Mouse (Mus musculus) CD4-positive helper T cell, adult 2 months (primary cell): ENCODE data around the gene Klf13.

ENCODE experiments used
- DNase-seq: peaks from one replicate; pipeline ENCODE4 v3.0.0-alpha.2; 2012; ENCODE audit warnings: low read depth, missing footprints, low spot score

Gene Klf13

DNA sequence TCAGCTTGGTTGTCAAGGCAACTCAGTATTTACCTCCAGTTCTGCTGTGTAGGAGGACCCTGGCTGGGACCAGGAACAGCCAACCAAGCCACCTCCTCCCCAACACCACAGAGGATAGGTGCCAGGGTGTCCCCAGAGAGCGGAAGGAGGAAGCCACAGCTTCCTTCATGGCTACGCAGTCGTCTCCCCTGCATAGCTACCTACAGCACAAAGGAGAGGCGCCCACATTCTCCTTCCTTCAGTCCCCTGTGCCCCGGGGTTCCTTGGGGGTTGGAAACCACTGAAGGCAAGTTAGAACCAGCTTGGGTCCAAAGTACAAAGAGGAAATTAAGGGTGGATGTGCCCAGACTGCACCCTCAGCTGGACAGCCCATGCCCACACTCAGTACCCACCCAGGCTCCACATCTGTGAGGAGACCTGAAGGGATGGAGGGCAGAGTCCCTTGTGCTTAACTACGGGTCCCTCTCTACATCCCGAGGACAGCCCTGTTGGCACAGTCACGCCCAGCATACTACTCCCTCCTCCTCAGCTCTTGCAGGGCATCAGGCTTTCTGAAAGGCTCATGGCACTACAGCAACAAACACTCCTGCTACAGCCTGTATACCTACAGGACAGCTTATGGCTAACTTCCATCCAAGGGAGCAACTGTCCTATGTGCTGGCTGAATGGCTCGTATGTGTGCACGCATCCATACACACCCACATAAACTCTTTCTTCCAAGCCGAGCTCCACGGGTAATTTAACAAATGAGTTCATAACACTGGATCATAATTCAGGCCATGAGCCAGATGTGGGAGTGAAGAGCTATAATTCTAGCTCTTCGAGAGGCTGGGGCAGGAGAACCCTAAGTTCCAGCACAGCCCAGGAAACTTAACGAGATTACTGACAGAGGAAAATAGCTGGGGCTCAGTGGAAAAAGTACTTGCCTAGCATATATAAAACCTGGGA lies 13.0 kb downstream of the Klf13 start:
- peak; percentile 87 for DNase-seq

DNA sequence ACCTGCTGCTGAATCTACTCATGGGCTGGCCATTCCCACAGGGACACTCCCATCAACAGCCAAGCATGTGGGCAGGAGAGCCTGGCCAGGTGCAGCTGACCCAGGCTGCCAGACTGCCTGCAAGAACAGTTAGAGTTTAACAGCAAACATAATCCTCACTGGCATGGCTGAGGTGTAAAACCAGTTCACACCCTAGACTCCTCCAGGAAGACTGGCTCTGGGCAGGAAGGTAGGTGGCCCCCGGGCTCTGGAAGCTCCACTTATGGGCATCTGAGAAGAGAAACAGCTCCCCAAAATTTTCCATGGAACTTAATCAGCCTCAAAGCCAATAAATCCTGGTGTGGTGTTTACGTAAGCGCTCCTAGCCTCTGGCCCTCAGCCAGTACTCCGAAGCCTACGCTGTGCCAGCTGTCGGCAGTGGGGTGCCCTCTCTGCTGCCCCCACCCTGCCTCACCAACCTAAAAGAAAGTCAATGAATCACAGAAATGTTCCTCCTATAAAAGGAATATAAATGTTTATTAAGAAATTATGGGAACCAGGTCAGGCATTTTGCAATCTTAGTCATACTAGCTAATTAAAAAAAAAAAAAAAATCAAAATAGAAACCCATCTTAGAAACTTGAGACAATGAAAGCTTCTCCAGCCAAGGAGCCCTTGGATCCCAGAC lies 13.8 kb downstream of the Klf13 start:
- no peak for DNase-seq

DNA sequence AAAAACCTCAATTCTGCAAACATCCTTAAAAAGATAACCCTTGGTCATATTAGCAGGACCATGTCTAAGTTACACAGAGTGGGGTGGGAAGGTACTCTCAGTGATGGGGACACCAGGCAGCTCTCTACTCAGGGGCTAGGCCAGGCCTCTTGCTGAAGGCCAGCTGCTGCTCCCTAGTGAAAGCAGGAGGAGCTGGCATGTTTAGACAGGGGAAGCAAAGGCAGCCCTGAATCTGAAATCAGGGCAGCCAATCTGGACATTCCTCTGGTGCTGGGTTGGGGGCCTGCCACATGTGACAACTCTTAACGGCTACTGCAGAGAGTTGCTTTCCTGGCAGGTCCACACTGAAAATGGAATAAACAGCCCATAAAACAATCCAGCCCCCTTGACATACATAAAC lies 14.6 kb downstream of the Klf13 start:
- no peak for DNase-seq

GRCm38 (mm10) chr7:63922975-63923374 lies 15.7 kb downstream of the Klf13 start:
- no peak for DNase-seq

GRCm38 (mm10) chr7:63922571-63922970 lies 16.1 kb downstream of the Klf13 start:
- no peak for DNase-seq

DNA sequence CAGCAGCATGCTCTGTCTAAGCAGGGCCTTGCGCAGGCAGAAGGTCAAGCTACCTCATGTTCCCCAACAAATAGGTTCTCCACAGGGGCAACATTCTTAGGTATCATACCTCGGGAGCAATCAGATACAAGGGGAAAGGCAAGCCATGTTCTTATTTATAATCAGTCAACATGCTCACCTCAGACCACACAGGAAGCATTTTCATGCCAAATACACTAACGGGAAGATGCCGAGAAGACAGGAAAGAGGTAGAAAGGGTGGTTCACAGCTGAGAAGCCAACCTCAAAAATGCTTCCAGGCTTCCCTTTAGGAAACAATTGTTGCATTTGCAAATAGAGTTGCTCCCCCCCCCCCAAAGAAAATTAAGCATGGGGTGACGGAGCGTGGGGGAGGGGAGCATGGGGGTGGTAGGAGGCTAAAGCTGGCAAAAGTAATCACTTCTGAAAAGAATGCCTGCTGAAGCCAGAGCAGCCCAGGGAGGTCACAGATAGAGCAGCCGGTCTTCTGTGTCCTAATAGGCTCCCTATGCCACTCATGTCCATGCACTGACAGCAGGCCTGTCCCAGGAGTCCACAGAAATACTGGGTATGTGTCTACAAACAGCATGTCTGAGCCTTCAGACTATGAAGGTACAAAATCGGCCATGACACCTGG lies 16.7 kb downstream of the Klf13 start:
- DNase-seq = peak; percentile 73

DNA sequence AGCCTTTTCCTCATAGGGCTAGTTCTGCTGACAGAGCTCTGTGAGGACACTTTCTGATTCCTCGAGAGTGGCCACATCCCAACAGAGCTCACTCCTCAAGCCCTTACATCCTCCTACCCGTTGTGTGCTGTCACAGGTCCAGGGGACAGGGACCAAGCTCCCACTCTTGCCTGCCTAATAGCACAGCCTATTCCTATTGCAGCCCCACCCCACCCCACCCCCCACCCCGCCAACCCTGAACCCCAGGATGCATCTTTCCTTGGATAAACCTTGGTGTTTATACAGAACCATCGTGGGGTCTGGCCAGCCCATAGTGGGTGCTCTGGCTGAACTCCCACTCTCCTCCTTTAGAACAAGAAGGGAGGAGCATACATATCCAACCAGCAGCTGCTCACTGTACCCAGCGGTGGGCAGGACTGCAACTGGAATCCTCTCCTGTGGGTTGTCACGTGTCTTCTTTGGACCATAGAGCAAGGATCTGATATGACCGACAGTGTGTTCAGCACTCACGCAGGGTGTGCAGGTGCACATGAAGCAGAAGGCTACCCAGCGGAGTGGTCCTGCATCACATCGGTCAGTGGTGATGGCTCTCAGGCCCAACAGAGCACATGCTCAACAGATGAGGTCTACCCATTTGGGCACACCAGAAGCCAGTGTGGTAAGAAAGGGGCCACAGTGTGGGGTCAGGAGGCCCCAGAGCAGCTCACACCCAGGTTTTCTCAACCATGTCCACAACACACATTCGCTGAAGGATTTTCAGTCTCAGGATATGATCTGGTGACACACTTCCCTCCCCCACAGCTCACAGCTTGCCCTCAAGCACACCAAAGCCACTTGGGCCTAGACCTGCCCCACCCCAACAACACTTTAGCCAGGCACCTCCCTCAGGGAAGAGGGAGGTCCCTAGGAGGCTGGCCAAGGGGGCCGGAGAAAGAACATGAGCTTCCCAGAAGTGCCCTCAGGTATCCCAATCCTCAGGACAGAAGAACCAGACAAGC lies 19.6 kb downstream of the Klf13 start:
- no peak for DNase-seq

GRCm38 (mm10) chr7:63917693-63918092 lies 21.0 kb downstream of the Klf13 start:
- no peak for DNase-seq

DNA sequence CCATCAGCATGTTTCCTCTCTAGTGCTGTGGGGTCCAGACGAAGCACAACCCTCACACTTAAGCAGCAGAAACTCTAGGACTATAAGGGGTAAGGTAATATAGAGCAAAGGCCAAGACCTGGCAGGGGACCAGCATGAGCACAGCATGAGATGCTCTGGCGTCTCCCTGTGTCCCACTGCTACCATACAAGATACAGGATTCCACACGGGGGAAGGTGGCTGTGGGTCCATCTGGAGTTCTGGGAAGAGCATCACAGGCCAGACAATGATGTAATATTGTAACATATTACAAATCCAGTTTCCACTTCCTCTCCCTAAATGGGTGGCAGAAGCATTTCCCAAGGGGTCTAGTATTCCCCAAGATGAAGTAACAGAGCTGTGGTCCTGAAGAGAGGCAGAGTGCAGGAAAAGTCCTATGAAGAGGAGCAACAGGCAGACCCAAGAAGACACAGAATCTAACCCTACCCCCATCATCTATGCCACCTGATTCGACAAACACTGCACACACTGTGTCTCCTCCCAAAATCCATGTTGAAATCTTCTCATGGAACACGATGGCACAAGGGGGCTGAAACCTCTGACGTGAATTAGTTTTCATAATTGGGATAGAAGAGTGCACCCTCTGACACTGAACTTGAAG lies 22.3 kb downstream of the Klf13 start, which contains the start of gene E030018B13Rik:
Gene E030018B13Rik (plus strand): TSS at position 590 of the 640 bp plus-strand sequence.
- no peak for DNase-seq

GRCm38 (mm10) chr7:63914891-63915290 lies 23.8 kb downstream of the Klf13 start:
- no peak for DNase-seq

GRCm38 (mm10) chr7:63913724-63914692 lies 24.7 kb downstream of the Klf13 start:
- DNase-seq = no peak

GRCm38 (mm10) chr7:63912924-63913723 lies 25.6 kb downstream of the Klf13 start:
- DNase-seq = no peak

GRCm38 (mm10) chr7:63912234-63912810 lies 26.4 kb downstream of the Klf13 start:
- no peak for DNase-seq

GRCm38 (mm10) chr7:63911383-63912233 lies 27.1 kb downstream of the Klf13 start:
- DNase-seq = no peak

- no peak for DNase-seq
Measured at GRCm38 (mm10) chr7:63910912-63911311, 27.8 kb downstream of the Klf13 start.

GRCm38 (mm10) chr7:63910225-63910624 lies 28.5 kb downstream of the Klf13 start:
- DNase-seq = no peak
